9 mouse cellular contexts compared by ENCODE assay signal in the genomic region with DNA sequence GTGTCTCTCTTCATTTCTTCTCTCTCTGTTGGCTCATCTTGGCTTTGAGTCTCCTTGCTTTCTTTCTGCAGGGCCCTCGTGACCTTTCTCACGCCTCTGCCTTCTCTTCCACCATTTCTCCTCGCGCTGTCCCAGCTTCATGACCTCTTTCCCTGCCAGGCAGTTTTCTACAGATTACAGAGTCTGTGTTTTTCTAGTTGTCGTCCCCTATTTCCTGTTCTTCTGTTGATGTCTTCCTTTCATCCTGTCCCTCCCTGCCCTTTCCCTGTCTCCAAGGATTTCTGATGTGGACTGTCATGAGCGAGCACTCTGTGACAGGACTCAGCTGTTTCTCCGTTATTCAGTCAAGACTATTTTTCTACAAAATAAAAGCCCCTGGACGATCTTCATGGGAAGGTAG.
A peak's percentile ranks its signal among the peaks of the same experiment; 100 is the strongest.
DNase-seq lines count a peak whose midpoint lies in the region; ATAC-seq and TF ChIP-seq lines count a peak whose summit lies in the region.
"Had no signal": no experiment of that assay in that cellular context is flagged by ENCODE, and none has a peak within 500 bp of the region (broad histone marks: within the 10 kb centered on the region; RNA-seq: fewer than 3 reads in every experiment).

No protein-coding gene starts in this region.

- WGBS in embryonic facial prominence, embryonic 13.5 days = 36% methylated on average over 8 of the region's 8 CpGs
- 36% methylated on average over 8 of the region's 8 CpGs for whole genome bisulfite sequencing in hindbrain, embryonic 13.5 days
- WGBS in lung, embryonic 16.5 days = 31% methylated on average over 8 of the region's 8 CpGs
- 72% methylated on average over 8 of the region's 8 CpGs for WGBS in forebrain, embryonic 16.5 days

- no peak for TF ChIP-seq CTCF in gastrocnemius, adult 2 months (IDR thresholded peaks at IDR 0.05)

- DNase-seq in gastrocnemius, adult 2 months = peak; percentile 25
- DNase-seq in gastrocnemius, postnatal 10 days = no peak
- no peak for DNase-seq in right cerebral cortex, postnatal 36 days (ENCODE audit: low spot score in 2 of 2)
- no peak for DNase-seq in left cerebral cortex, adult 18-20 months (ENCODE audit: low spot score in 2 of 2)

- intact Hi-C loops in gastrocnemius, adult 2 months (cut with DNase I) = no loop called here

- H3K27ac ChIP-seq in gastrocnemius, adult 2 months = peak overlapping the region; percentile 60
- no peak overlapping the region for H3K27ac ChIP-seq in embryonic facial prominence, embryonic 13.5 days
- H3K27ac ChIP-seq in hindbrain, embryonic 13.5 days = peak overlapping the region; percentile 15; the same call in 1 of the 2 replicates
- H3K27ac ChIP-seq in lung, embryonic 16.5 days (ENCODE audit: low read length) = peak overlapping the region; percentile 20; the same call in 1 of the 2 replicates
- no peak overlapping the region for H3K27ac ChIP-seq in forebrain, embryonic 16.5 days (ENCODE audit: low read length)
- H3K27ac ChIP-seq: limb, embryonic 12.5 days had no signal

- peaks cover 6% of the 10 kb centered on the region; the same call in 1 of the 2 replicates for H3K4me1 ChIP-seq in embryonic facial prominence, embryonic 13.5 days
- H3K4me1 ChIP-seq in hindbrain, embryonic 13.5 days (replicated peaks) = peaks cover 5% of the 10 kb centered on the region; the same call in 1 of the 2 replicates
- peaks cover 6% of the 10 kb centered on the region; the same call in 1 of the 2 replicates for H3K4me1 ChIP-seq in lung, embryonic 16.5 days (replicated peaks; ENCODE audit: control insufficient read depth, insufficient read depth, low read length)
- no peaks in the 10 kb centered on the region for H3K4me1 ChIP-seq in forebrain, embryonic 16.5 days (replicated peaks; ENCODE audit: control insufficient read depth, insufficient read depth, low read length)

- H3K9ac ChIP-seq in embryonic facial prominence, embryonic 13.5 days = no peak overlapping the region
- no peak overlapping the region for H3K9ac ChIP-seq in hindbrain, embryonic 13.5 days
- H3K9ac ChIP-seq in lung, embryonic 16.5 days (ENCODE audit: low read length) = no peak overlapping the region
- no peak overlapping the region for H3K9ac ChIP-seq in forebrain, embryonic 16.5 days (replicated peaks; ENCODE audit: low read depth, low read length)
- H3K9ac ChIP-seq: limb, embryonic 12.5 days had no signal

- H3K27me3 ChIP-seq in embryonic facial prominence, embryonic 13.5 days = no peaks in the 10 kb centered on the region
- no peaks in the 10 kb centered on the region for H3K27me3 ChIP-seq in hindbrain, embryonic 13.5 days
- H3K27me3 ChIP-seq in lung, embryonic 16.5 days (ENCODE audit: control insufficient read depth, insufficient read depth, low read depth, low read length) = no peaks in the 10 kb centered on the region
- H3K27me3 ChIP-seq in forebrain, embryonic 16.5 days (replicated peaks; ENCODE audit: control insufficient read depth, insufficient read depth, low read length) = no peaks in the 10 kb centered on the region
- H3K27me3 ChIP-seq: limb, embryonic 12.5 days had no signal

- H3K36me3 ChIP-seq in embryonic facial prominence, embryonic 13.5 days = no peaks in the 10 kb centered on the region
- H3K36me3 ChIP-seq in hindbrain, embryonic 13.5 days = no peaks in the 10 kb centered on the region
- H3K36me3 ChIP-seq in lung, embryonic 16.5 days (ENCODE audit: control insufficient read depth, insufficient read depth, low read length) = no peaks in the 10 kb centered on the region
- H3K36me3 ChIP-seq in forebrain, embryonic 16.5 days (ENCODE audit: control insufficient read depth, insufficient read depth) = no peaks in the 10 kb centered on the region
- H3K36me3 ChIP-seq: limb, embryonic 12.5 days had no signal

- H3K4me3 ChIP-seq in gastrocnemius, adult 2 months = peak overlapping the region; percentile 49
- H3K4me3 ChIP-seq in embryonic facial prominence, embryonic 13.5 days = no peak overlapping the region
- no peak overlapping the region for H3K4me3 ChIP-seq in hindbrain, embryonic 13.5 days
- no peak overlapping the region for H3K4me3 ChIP-seq in lung, embryonic 16.5 days (ENCODE audit: low read length)
- no peak overlapping the region for H3K4me3 ChIP-seq in forebrain, embryonic 16.5 days (replicated peaks; ENCODE audit: low read length)
- H3K4me3 ChIP-seq: limb, embryonic 12.5 days had no signal

- 0 out of 2 replicates have a peak overlapping the region, but pooled peaks have one; percentile 4 for H3K4me2 ChIP-seq in embryonic facial prominence, embryonic 13.5 days
- no peak overlapping the region for H3K4me2 ChIP-seq in hindbrain, embryonic 13.5 days
- no peak overlapping the region for H3K4me2 ChIP-seq in lung, embryonic 16.5 days (ENCODE audit: low read depth, low read length)
- H3K4me2 ChIP-seq in forebrain, embryonic 16.5 days (ENCODE audit: low read length) = no peak overlapping the region
- H3K4me2 ChIP-seq: limb, embryonic 12.5 days had no signal

- no peaks in the 10 kb centered on the region for H3K9me3 ChIP-seq in embryonic facial prominence, embryonic 13.5 days
- no peaks in the 10 kb centered on the region for H3K9me3 ChIP-seq in hindbrain, embryonic 13.5 days
- H3K9me3 ChIP-seq in lung, embryonic 16.5 days (ENCODE audit: control insufficient read depth, low read length) = no peaks in the 10 kb centered on the region
- H3K9me3 ChIP-seq in forebrain, embryonic 16.5 days (ENCODE audit: control insufficient read depth, low read length) = no peaks in the 10 kb centered on the region
- H3K9me3 ChIP-seq: limb, embryonic 12.5 days had no signal

- ATAC-seq in embryonic facial prominence, embryonic 13.5 days (ENCODE audit: insufficient number of reproducible peaks, insufficient read depth, low FRiP score, low TSS enrichment, low read depth) = no peak
- no peak for ATAC-seq in hindbrain, embryonic 13.5 days (ENCODE audit: low FRiP score)
- peak; percentile 91 for ATAC-seq in lung, embryonic 16.5 days (ENCODE audit: low read depth)
- ATAC-seq in forebrain, embryonic 16.5 days = no peak

Comparison
In these comparisons a context has a peak if more than half of its experiments do, and no peak if none do; other contexts are left out.
1. H3K27ac ChIP-seq: peak in gastrocnemius, adult 2 months (single experiment), hindbrain, embryonic 13.5 days (single experiment) and lung, embryonic 16.5 days (single experiment); none in embryonic facial prominence, embryonic 13.5 days (single experiment) and forebrain, embryonic 16.5 days (single experiment).